ENCODE assay signal across 18 mouse cellular contexts in the genomic region with DNA sequence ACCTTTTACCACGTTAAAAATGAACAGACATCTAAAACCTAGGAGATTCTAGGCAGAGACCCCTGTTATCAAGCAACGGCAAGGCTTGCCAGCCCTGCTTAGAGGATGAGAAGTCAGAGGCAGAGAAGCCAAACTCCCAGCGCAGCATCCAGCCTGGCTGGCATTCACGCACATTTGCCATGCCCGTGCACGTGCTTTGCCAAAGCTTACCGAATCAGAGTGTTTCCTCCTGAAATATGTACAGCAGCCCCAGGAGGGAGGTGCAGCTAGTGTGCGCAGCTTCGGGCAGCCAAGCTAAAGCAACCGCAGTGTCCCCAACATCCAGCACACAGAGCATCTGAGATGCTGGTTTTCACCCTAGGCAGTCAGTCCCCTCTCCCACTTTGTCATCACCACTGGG. TPM values are rescaled to one million over a fixed set of nuclear protein-coding genes. Genes with fewer than 3 reads are reported as not detected.
A peak's percentile ranks its signal among the peaks of the same experiment; 100 is the strongest.
DNase-seq lines count a peak whose midpoint lies in the region; TF ChIP-seq lines count a peak whose summit lies in the region.
"Had no signal": no experiment of that assay in that cellular context is flagged by ENCODE, and none has a peak within 500 bp of the region (broad histone marks: within the 10 kb centered on the region; RNA-seq: fewer than 3 reads in every experiment).

No protein-coding gene starts in this region.

- H3K4me1 ChIP-seq in heart, embryonic 10.5 days = peaks cover 86% of the 10 kb centered on the region
- H3K4me1 ChIP-seq in heart, adult 2 months (ENCODE audit: control insufficient read depth, insufficient read depth, low read length) = peaks cover 20% of the 10 kb centered on the region
- peaks cover 18% of the 10 kb centered on the region for H3K4me1 ChIP-seq in cortical plate, adult 2 months (ENCODE audit: control insufficient read depth, insufficient read depth, low read length)

- no peak for TF ChIP-seq POLR2A in heart, adult 2 months (IDR thresholded peaks at IDR 0.05; ENCODE audit: insufficient read depth, low read depth, low read length)
- TF ChIP-seq POLR2A in cortical plate, adult 2 months (IDR thresholded peaks at IDR 0.05; ENCODE audit: extremely low read depth, insufficient read depth, low read length) = peak; percentile 65; the same call in 1 of the 2 replicates

- DNase-seq in heart, embryonic 10.5 days (ENCODE audit: low spot score) = no peak
- DNase-seq in heart, adult 2 months = no peak
- peak; percentile 58 for DNase-seq in right cerebral cortex, adult 18-20 months
- no peak for DNase-seq in right cerebral cortex, postnatal 4 days
- no peak for DNase-seq in testis, postnatal 10 days (ENCODE audit: low spot score)
- DNase-seq in kidney, adult 18-20 months = no peak
- DNase-seq: adrenal gland, postnatal 10 days; kidney, adult 11 months; kidney, postnatal 4 days; lung, postnatal 10 days; spleen, adult 18-20 months; thymus, postnatal 25 days had no signal

- intact Hi-C loops in heart, adult 2 months (cut with DNase I) = no loop called here

- no peak for TF ChIP-seq EP300 in heart, adult 2 months (IDR thresholded peaks at IDR 0.05; ENCODE audit: insufficient read depth, low read depth, low read length)

- no peaks in the 10 kb centered on the region for H3K9me3 ChIP-seq in heart, embryonic 10.5 days
- H3K9me3 ChIP-seq: hindbrain, embryonic 15.5 days; limb, embryonic 10.5 days; liver, embryonic 12.5 days; neural tube, embryonic 13.5 days; stomach, embryonic 15.5 days had no signal

- 87% methylated on average over 10 of the region's 10 CpGs for WGBS in heart, embryonic 10.5 days
- 84% methylated on average over 10 of the region's 10 CpGs for WGBS in heart, adult 2 months

- no peak overlapping the region for H3K4me3 ChIP-seq in heart, embryonic 10.5 days
- H3K4me3 ChIP-seq in heart, adult 2 months = no peak overlapping the region
- no peak overlapping the region for H3K4me3 ChIP-seq in cortical plate, adult 2 months (ENCODE audit: insufficient read depth, low read length)
- H3K4me3 ChIP-seq: hindbrain, embryonic 15.5 days; limb, embryonic 10.5 days; liver, embryonic 12.5 days; neural tube, embryonic 13.5 days; stomach, embryonic 15.5 days had no signal

- no peak for TF ChIP-seq CTCF in heart, adult 2 months (IDR thresholded peaks at IDR 0.05)
- no peak for TF ChIP-seq CTCF in cortical plate, adult 2 months (IDR thresholded peaks at IDR 0.05; ENCODE audit: extremely low read depth, insufficient read depth, low read length)

- no peak overlapping the region for H3K9ac ChIP-seq in heart, adult 2 months (ENCODE audit: low read depth, low read length)
- H3K9ac ChIP-seq: hindbrain, embryonic 15.5 days; liver, embryonic 12.5 days; neural tube, embryonic 13.5 days; stomach, embryonic 15.5 days had no signal

- no peaks in the 10 kb centered on the region for H3K79me2 ChIP-seq in heart, adult 2 months (replicated peaks; ENCODE audit: control insufficient read depth, insufficient read depth, low read length)

- H3K36me3 ChIP-seq in heart, embryonic 10.5 days = no peaks in the 10 kb centered on the region
- H3K36me3 ChIP-seq in heart, adult 2 months (ENCODE audit: control insufficient read depth, insufficient read depth, low read length) = no peaks in the 10 kb centered on the region
- H3K36me3 ChIP-seq: hindbrain, embryonic 15.5 days; limb, embryonic 10.5 days; liver, embryonic 12.5 days; neural tube, embryonic 13.5 days; stomach, embryonic 15.5 days had no signal

- H3K27ac ChIP-seq in heart, embryonic 10.5 days = peak overlapping the region; percentile 31; the same call in 1 of the 2 replicates
- no peak overlapping the region for H3K27ac ChIP-seq in heart, adult 2 months
- peak overlapping the region; percentile 62 for H3K27ac ChIP-seq in cortical plate, adult 2 months (ENCODE audit: insufficient read depth, low read length)
- H3K27ac ChIP-seq: hindbrain, embryonic 15.5 days; liver, embryonic 12.5 days; neural tube, embryonic 13.5 days; stomach, embryonic 15.5 days had no signal

- no peaks in the 10 kb centered on the region for H3K27me3 ChIP-seq in heart, embryonic 10.5 days (ENCODE audit: insufficient read depth, poor library complexity, severe bottlenecking)
- no peaks in the 10 kb centered on the region for H3K27me3 ChIP-seq in heart, adult 2 months (ENCODE audit: control insufficient read depth, insufficient read depth, low read length)
- H3K27me3 ChIP-seq: hindbrain, embryonic 15.5 days; liver, embryonic 12.5 days; stomach, embryonic 15.5 days had no signal

RNA-seq across cellular contexts. Expression of a gene that starts 48.3 kb away (rescaled TPM):
- 111 and 177 TPM in 2 replicates for polyA plus RNA-seq in heart, embryonic 10.5 days (2016; fragmentation: Nextera tagmentation; extraction: Ambion mirVana)
- 100 to 1,000 TPM in 1 of 2 experiments, 10 to 100 TPM in 1; 84.9 to 104 TPM for total RNA-seq in heart, adult 2 months (2021)
- 88.5 and 127 TPM in 2 replicates for polyA plus RNA-seq in heart, adult 2 months (2012; rRNA removed)
- polyA plus RNA-seq in cortical plate, adult 2 months (2012; rRNA removed) = 49.2 and 55.5 TPM in 2 replicates
